Mouse (Mus musculus): Measurements from ENCODE around the gene Mrfap1. TPM values are rescaled to one million over a fixed set of nuclear protein-coding genes. Genes with fewer than 3 reads are reported as not detected.

The Mrfap1 gene
- polyA plus RNA-seq, 1 experiment from 2014 or later: 310 TPM

DNA sequence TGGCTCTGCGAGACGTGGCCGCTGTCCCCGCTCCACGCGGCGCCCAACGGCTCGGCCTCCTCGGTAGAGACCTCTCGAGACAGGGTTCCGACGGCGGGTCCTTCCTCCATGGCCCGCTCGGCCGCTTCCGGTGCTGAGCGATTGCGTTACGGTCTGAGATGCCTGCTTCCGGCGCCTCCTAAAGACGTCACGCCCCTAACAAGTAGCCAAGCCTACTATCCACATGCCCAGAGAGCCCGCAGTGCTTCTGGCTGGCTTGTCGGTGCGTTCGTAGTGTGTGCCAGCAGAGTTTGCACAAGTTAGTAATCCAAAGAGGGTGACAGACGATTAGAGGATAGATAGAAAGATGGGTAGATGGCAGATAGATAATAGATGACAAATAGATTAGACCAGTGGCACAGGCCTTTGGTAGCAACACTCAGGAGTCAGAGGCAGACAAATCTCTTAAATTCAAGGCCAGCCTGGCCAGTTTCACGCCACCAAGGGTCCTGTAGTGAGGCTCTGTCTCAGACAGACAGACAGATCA is 48.0 kb downstream of the Mrfap1 start, which contains the start of gene Bloc1s4:
Bloc1s4 (minus strand) TSS at position 115 of the 526 bp plus-strand sequence.
- peak; percentile 97 for ATAC-seq (ENCODE audit: low read depth)
- WGBS: 4% methylated on average over 31 of the region's 31 CpGs

DNA sequence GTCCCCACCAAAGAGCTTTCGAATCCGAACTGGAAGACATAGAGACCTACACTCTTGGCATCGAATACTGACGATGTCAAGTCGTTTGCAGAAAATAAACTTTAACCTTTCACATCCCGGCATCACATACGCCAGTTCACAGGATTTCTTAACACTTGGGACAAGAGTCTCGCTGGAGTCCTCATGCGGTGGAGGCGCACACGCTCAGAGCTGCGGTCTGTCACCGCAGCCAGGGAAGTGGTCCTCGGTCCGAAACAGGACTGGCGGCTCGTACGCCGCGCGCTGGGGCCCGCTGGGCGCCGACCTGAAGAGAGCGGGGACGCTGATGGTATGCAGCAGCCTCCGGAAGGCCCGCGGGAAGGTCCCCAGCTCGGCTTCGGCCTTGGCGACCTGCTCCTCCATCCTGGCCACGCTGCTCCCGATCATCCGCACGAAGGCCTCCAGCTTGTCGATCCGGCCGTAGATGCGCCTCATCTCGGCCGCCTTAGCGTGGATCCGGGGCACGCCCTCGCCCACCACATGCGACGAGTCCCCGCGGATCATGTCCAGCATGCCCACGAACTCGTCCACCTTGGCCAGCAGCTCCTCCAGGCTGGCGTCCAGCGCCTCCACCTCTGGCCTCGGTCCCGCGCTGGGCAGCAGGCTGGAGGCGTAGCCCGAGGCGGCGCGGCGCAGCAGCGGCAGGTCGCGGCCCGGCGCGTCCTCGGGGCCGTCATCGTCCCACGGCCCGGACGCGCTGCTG is 48.6 kb downstream of the Mrfap1 start:
- Histone ChIP-seq H3K27ac (ENCODE audit: low read depth, low read length) (peak overlapping the region; percentile 39), H3K4me3 (ENCODE audit: low read depth, low read length) (peak overlapping the region; percentile 100)

More for the DNA sequence above, 48.0 kb downstream of the Mrfap1 start, which contains the start of gene Bloc1s4:
- Histone ChIP-seq H3K27me3 (ENCODE audit: control insufficient read depth, insufficient read depth, low read length) (no peaks in the 10 kb centered on the region; the same call in 1 of the 2 replicates), H3K4me3 (ENCODE audit: low read depth, low read length) (peak within 1 kb of the TSS; percentile 100), H3K4me2 (ENCODE audit: low read depth, low read length) (peak within 1 kb of the TSS; percentile 98), H3K27ac (ENCODE audit: low read depth, low read length) (peak within 1 kb of the TSS; percentile 39), H3K9me3 (ENCODE audit: control insufficient read depth, low read length) (no peaks in the 10 kb centered on the region), H3K36me3 (ENCODE audit: control insufficient read depth, insufficient read depth, low read length) (no peaks in the 10 kb centered on the region), H3K9ac (replicated peaks; ENCODE audit: low read depth, low read length) (peak within 1 kb of the TSS; percentile 82), H3K4me1 (ENCODE audit: control insufficient read depth, insufficient read depth, low read length) (peaks cover 10% of the 10 kb centered on the region)

DNA sequence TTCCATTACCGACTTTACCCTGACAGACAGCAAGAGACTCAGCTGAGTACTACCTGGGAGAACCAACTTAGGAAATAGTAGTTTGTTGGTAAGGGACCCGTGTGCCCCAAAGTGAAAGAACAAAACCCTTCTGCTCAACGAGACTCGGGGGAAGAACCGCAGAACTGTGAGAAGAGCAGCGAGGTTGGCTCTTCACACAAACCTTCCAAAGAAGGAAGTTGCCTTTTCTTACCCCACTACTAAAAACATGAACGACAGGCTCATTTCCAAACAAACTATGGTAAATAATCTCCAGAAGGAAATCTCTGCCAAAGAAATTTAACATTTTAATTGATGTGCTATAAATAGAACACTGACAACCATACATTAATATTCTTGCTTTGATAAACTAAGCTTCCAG is 49.5 kb downstream of the Mrfap1 start:
- Histone ChIP-seq H3K9ac (replicated peaks; ENCODE audit: low read depth, low read length) (no peak overlapping the region), H3K4me2 (ENCODE audit: low read depth, low read length) (peak overlapping the region; percentile 98), H3K27me3 (ENCODE audit: control insufficient read depth, insufficient read depth, low read length) (no peaks in the 10 kb centered on the region), H3K9me3 (ENCODE audit: control insufficient read depth, low read length) (no peaks in the 10 kb centered on the region), H3K36me3 (ENCODE audit: control insufficient read depth, insufficient read depth, low read length) (no peaks in the 10 kb centered on the region), H3K27ac (ENCODE audit: low read depth, low read length) (no peak overlapping the region), H3K4me3 (ENCODE audit: low read depth, low read length) (peak overlapping the region; percentile 100; the same call in 1 of the 2 replicates), H3K4me1 (ENCODE audit: control insufficient read depth, insufficient read depth, low read length) (peaks cover 10% of the 10 kb centered on the region)
- 87% methylated on average over 7 of the region's 7 CpGs for WGBS
- no peak for ATAC-seq (ENCODE audit: low read depth)

More for the DNA sequence above, 48.6 kb downstream of the Mrfap1 start:
- peak overlapping the region; percentile 98 for H3K4me2 ChIP-seq (ENCODE audit: low read depth, low read length)
- ATAC-seq (ENCODE audit: low read depth): peak; percentile 72
- no peaks in the 10 kb centered on the region for H3K36me3 ChIP-seq (ENCODE audit: control insufficient read depth, insufficient read depth, low read length)
- WGBS: 3% methylated on average over 76 of the region's 76 CpGs
- no peaks in the 10 kb centered on the region for H3K27me3 ChIP-seq (ENCODE audit: control insufficient read depth, insufficient read depth, low read length)
- no peaks in the 10 kb centered on the region for H3K9me3 ChIP-seq (ENCODE audit: control insufficient read depth, low read length)
- peak overlapping the region; percentile 82 for H3K9ac ChIP-seq (replicated peaks; ENCODE audit: low read depth, low read length)
- H3K4me1 ChIP-seq (ENCODE audit: control insufficient read depth, insufficient read depth, low read length): peaks cover 10% of the 10 kb centered on the region

Other genes starting within 250 kb of the Mrfap1 start
- 74.0 and 86.3 TPM in 2 replicates for gene Tbc1d14, start 203.5 kb downstream of the Mrfap1 start, polyA plus RNA-seq (2014; fragmentation: Nextera tagmentation; extraction: Ambion mirVana)
- 46.8 and 50.7 TPM in 2 replicates for gene D5Ertd579e, start 100.7 kb downstream of the Mrfap1 start, polyA plus RNA-seq (2014; fragmentation: Nextera tagmentation; extraction: Ambion mirVana)
- gene Bloc1s4, start 48.1 kb downstream of the Mrfap1 start, polyA plus RNA-seq (2014; fragmentation: Nextera tagmentation; extraction: Ambion mirVana): 26.6 and 27.0 TPM in 2 replicates
- 12.2 and 14.0 TPM in 2 replicates for gene Man2b2, start 33.9 kb upstream of the Mrfap1 start, polyA plus RNA-seq (2014; fragmentation: Nextera tagmentation; extraction: Ambion mirVana)
- 64.1 and 67.0 TPM in 2 replicates for gene Ppp2r2c, start 71.7 kb upstream of the Mrfap1 start, polyA plus RNA-seq (2014; fragmentation: Nextera tagmentation; extraction: Ambion mirVana)
- 7.4 and 9.6 TPM in 2 replicates for gene Wfs1, start 192.4 kb upstream of the Mrfap1 start, polyA plus RNA-seq (2014; fragmentation: Nextera tagmentation; extraction: Ambion mirVana)

Measured in neural tube, embryonic 14.5 days (tissue).